Mouse (Mus musculus) limb, embryonic 14.5 days (tissue): Measurements from ENCODE around the gene Gpd1. TPM values are rescaled to one million over a fixed set of nuclear protein-coding genes. Genes with fewer than 3 reads are reported as not detected.
A peak's percentile ranks its signal among the peaks of the same experiment; 100 is the strongest.
"Not testable (repeated sequence)": the region's sequence is repeated elsewhere in the genome, so short reads cannot be mapped to it uniquely, and the experiment has no call there.

ENCODE experiments used
- ATAC-seq: fragments of 200-750 bp; cut with Nextera tagmentation; 2 replicates; pipeline ENCODE4 v1.8.0; 2017; ENCODE audit warnings: low read depth, moderate number of reproducible peaks, moderate TSS enrichment; ENCODE audit not compliant: low FRiP score
- DNase-seq: peaks from one replicate; pipeline ENCODE4 v3.0.0-alpha.2; 2015; ENCODE audit warnings: low spot score
- H3K27ac ChIP-seq: fragments of 300-500 bp; sonication (generic); replicated peaks from 2 replicates; pipeline ENCODE4 v1.5.1; 2014; ENCODE audit warnings: low read depth, mild to moderate bottlenecking, low read length, moderate library complexity, mixed read lengths
- H3K27me3 ChIP-seq: fragments of 300-500 bp; sonication (generic); 2 replicates; pipeline ENCODE4 v1.6.1; 2014; ENCODE audit warnings: low read length, mixed read lengths; ENCODE audit not compliant: control insufficient read depth, insufficient read depth
- H3K36me3 ChIP-seq: fragments of 300-500 bp; sonication (generic); 2 replicates; pipeline ENCODE4 v1.6.1; 2014; ENCODE audit warnings: mild to moderate bottlenecking, low read length, moderate library complexity, mixed read lengths; ENCODE audit not compliant: control insufficient read depth, insufficient read depth
- H3K4me1 ChIP-seq: fragments of 300-500 bp; sonication (generic); 2 replicates; pipeline ENCODE4 v1.6.1; 2014; ENCODE audit warnings: antibody characterized with exemption, low read length, mixed read lengths; ENCODE audit not compliant: control insufficient read depth, insufficient read depth
- H3K4me2 ChIP-seq: fragments of 300-500 bp; sonication (generic); replicated peaks from 2 replicates; pipeline ENCODE4 v1.6.1; 2014; ENCODE audit warnings: low read depth, mild to moderate bottlenecking, low read length, moderate library complexity; ENCODE audit not compliant: severe bottlenecking
- H3K4me3 ChIP-seq: fragments of 300-500 bp; sonication (generic); replicated peaks from 2 replicates; pipeline ENCODE4 v1.5.1; 2014; ENCODE audit warnings: low read length
- H3K9ac ChIP-seq: fragments of 300-500 bp; sonication (generic); 2 replicates; pipeline ENCODE4 v1.6.1; 2014; ENCODE audit warnings: mild to moderate bottlenecking, low read depth, low read length, moderate library complexity; ENCODE audit not compliant: severe bottlenecking
- H3K9me3 ChIP-seq: fragments of 300-500 bp; sonication (generic); 2 replicates; pipeline ENCODE4 v1.6.1; 2016; ENCODE audit warnings: low read length; ENCODE audit not compliant: control insufficient read depth
- POLR2A ChIP-seq: fragments of 200-500 bp; IDR thresholded peaks from 2 replicates; pipeline ENCODE4 v1.8.0; 2012; ENCODE audit warnings: inconsistent platforms, mild to moderate bottlenecking, moderate library complexity, borderline replicate concordance; ENCODE audit not compliant: insufficient read depth, insufficient read length; ENCODE audit errors: extremely low read depth
- WGBS: fragments of 180-500 bp; shearing (Covaris S2); extraction: QIAGEN DNeasy Blood & Tissue Kit; methylation state at CpG from one replicate; pipeline ENCODE4 v1.1.7; 2014; 5-methylcytosine and 5-hydroxymethylcytosine counted together
- polyA plus RNA-seq, 2 experiments: library from polyadenylated mRNA; depleted of rRNA in 1 of 2; stranded (reverse) in 1 of 2; unstranded in 1 of 2; fragments of >200 nt; fragmentation: Nextera tagmentation in 1 of 2; extraction: Ambion mirVana in 1 of 2; gene quantifications; 2 replicates each; pipeline versions ENCODE4 v1.2.1 to v1.2.3; 2012 to 2014

The Gpd1 gene
- polyA plus RNA-seq, 2 experiments, result 0.22 to 1.4 TPM

GRCm38 (mm10) chr15:99724292-99725021 lies 7.1 kb downstream of the Gpd1 start:
- Histone ChIP-seq H3K27me3 (no peaks in the 10 kb centered on the region), H3K4me1 (peaks cover 13% of the 10 kb centered on the region), H3K9ac (peak overlapping the region; percentile 42; the same call in 1 of the 2 replicates), H3K4me3 (peak overlapping the region; percentile 95), H3K9me3 (no peaks in the 10 kb centered on the region), H3K36me3 (peaks cover 31% of the 10 kb centered on the region), H3K4me2 (peak overlapping the region; percentile 74), H3K27ac (peak overlapping the region; percentile 46)
- DNase-seq, result peak; percentile 84
- 15% methylated on average over 16 of the region's 16 CpGs for WGBS
- no peak for ATAC-seq
- TF ChIP-seq POLR2A, result no peak

- TF ChIP-seq POLR2A, result peak; percentile 57; the same call in 1 of the 2 replicates
- Histone ChIP-seq H3K9me3 (no peaks in the 10 kb centered on the region), H3K27me3 (no peaks in the 10 kb centered on the region), H3K4me1 (peaks cover 13% of the 10 kb centered on the region), H3K9ac (peak within 1 kb of the TSS; percentile 91), H3K36me3 (peaks cover 34% of the 10 kb centered on the region), H3K4me3 (peak within 1 kb of the TSS; percentile 95), H3K27ac (peak within 1 kb of the TSS; percentile 89), H3K4me2 (peak within 1 kb of the TSS; percentile 74)
- peak; percentile 98 for DNase-seq
- ATAC-seq, result peak; percentile 96
- under 1% methylated on average over 53 of the region's 68 CpGs for WGBS
Measured at GRCm38 (mm10) chr15:99725341-99726155, 8.2 kb downstream of the Gpd1 start, which contains the start of gene Cox14. TSS of gene Cox14 (plus strand) at chr15:99725618.

GRCm38 (mm10) chr15:99726549-99726948 lies 9.2 kb downstream of the Gpd1 start:
- DNase-seq, result no peak
- H3K4me1 ChIP-seq, result peaks cover 13% of the 10 kb centered on the region
- no peaks in the 10 kb centered on the region for H3K27me3 ChIP-seq
- H3K36me3 ChIP-seq, result peaks cover 27% of the 10 kb centered on the region
- peak overlapping the region; percentile 95 for H3K4me3 ChIP-seq
- peak overlapping the region; percentile 65 for H3K4me2 ChIP-seq
- WGBS, result 78% methylated on average over 2 of the region's 2 CpGs
- no peaks in the 10 kb centered on the region for H3K9me3 ChIP-seq
- ATAC-seq, result no peak
- peak overlapping the region; percentile 91 for H3K9ac ChIP-seq
- no peak overlapping the region; the same call in 1 of the 2 replicates for H3K27ac ChIP-seq
- TF ChIP-seq POLR2A, result no peak

GRCm38 (mm10) chr15:99727039-99727438 lies 9.7 kb downstream of the Gpd1 start:
- H3K4me1 ChIP-seq, result peaks cover 13% of the 10 kb centered on the region
- H3K36me3 ChIP-seq, result peaks cover 26% of the 10 kb centered on the region
- H3K4me2 ChIP-seq, H3K27me3 ChIP-seq, DNase-seq, ATAC-seq, H3K9me3 ChIP-seq, H3K4me3 ChIP-seq, H3K9ac ChIP-seq, H3K27ac ChIP-seq: not testable (repeated sequence)
- 96% methylated on average over 4 of the region's 5 CpGs for WGBS

- WGBS, result 96% methylated on average over 12 of the region's 12 CpGs
- H3K27ac ChIP-seq, result no peak overlapping the region
- H3K9ac ChIP-seq, result no peak overlapping the region
- H3K27me3 ChIP-seq, result no peaks in the 10 kb centered on the region
- no peaks in the 10 kb centered on the region for H3K9me3 ChIP-seq
- peaks cover 13% of the 10 kb centered on the region for H3K4me1 ChIP-seq
- peaks cover 26% of the 10 kb centered on the region for H3K36me3 ChIP-seq
- no peak overlapping the region for H3K4me2 ChIP-seq
- DNase-seq, result no peak
- ATAC-seq, result no peak
- no peak overlapping the region for H3K4me3 ChIP-seq
- no peak for TF ChIP-seq POLR2A
Measured at GRCm38 (mm10) chr15:99727525-99727924, 10.2 kb downstream of the Gpd1 start.
